Mouse (Mus musculus): ENCODE measurements around the gene Pnliprp1.
A peak's percentile ranks its signal among the peaks of the same experiment; 100 is the strongest.

Gene Pnliprp1

DNA sequence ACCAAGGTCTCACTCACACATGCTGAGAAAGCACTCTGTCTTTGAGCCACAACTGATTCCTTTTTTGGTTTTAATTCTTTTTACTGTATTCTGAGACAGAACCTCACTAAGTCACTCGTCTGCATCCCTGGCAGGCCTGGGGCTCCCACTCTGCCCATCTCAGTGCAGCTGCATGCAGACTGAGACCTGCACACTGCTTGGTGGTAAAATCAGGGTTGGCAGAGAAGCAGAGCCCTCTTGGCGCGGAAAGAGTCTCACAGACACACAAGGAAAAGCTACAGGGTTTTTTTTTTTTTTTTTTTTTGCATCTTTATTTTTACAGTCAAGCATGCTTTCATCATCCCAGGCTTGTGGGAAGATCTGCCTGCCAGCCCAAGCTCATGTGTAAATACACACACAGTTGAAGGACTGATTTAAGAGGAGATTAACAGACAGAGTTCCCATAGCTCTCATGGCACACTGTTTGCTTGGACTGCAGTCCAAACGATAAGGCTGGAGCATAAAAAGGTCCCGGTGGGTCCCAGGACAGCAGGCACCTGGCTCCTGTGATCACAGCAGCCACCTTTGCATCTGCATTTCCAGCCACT is at the start of gene Pnliprp1:
TSS of gene Pnliprp1 (plus strand) at position 443 of the 587 bp plus-strand sequence.
- DNase-seq = no peak

DNA sequence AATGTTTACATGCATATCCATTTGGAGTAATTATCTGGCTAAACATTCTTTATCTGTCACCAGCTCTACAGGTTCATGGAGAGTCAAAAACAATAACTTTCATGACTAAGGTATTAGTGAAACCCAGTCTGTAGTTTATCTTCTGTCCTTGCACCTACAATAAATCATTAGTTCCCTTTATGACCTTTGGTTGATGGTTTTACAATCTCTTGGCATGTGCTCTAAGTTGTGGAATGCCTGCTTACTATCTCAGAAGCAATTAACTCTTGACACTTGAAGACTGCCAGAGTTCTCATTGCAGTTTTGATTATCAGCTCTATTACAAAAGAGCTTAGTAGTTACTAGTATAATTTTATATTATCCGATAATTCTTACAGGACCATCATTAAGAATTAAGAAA is 39.8 kb upstream of the Pnliprp1 start:
- no peak for DNase-seq

DNA sequence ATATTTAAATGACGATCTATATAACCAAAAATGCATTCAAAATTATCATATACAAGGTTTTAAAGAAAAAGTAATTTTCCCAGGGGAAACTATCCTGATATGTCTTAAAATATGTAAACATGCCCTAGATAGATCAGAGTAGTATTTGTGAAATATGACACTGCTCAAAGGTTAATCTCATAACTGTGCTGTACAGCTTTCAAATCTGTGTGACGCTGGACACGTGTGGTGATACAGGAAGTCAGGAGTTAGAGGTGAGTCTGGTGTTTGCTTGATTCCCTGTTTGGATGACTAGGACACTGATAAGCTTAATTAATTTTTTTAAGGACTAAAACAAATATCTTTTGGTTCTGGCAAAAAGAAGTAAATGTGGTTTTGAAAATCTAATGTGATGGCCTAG is 33.4 kb upstream of the Pnliprp1 start:
- no peak for DNase-seq

DNA sequence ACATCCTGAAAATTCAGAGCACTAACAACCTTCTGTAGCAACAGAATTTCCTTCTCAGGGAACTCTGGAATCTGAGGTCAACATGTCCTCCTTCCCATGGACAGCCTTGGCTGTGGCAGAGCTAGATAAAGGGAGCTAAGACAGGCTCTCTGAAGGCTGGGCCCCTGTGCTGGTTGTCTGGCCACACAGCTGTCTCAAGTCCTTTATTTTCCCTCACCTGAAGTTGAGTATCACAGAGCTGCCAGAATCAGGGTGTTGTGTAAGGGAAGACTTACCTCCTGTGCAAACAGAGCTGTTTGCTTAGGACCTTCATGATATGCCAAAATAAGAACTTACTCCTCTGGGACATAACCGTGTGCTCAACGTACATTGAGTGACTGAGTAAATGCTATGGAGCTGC is 32.5 kb upstream of the Pnliprp1 start:
- DNase-seq = no peak

DNA sequence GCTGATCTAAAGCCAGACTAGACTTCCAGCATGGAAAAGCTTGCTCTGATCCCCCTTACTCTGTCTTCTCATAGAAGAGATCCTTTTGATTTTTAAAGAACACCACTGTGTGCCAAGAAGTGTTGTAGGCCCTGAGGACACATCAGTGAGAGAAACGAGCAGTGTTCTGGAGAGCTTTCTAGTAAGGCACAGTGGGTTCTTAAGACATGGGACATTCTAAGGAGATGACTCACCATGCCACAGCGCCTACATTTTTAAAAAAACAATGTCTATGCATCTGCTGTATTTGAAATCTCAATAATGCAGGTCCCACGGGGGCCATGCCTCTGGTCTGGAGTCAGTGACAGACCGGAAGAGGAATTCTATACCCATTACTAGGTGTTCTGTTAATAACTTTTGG is 24.1 kb upstream of the Pnliprp1 start:
- no peak for DNase-seq

DNA sequence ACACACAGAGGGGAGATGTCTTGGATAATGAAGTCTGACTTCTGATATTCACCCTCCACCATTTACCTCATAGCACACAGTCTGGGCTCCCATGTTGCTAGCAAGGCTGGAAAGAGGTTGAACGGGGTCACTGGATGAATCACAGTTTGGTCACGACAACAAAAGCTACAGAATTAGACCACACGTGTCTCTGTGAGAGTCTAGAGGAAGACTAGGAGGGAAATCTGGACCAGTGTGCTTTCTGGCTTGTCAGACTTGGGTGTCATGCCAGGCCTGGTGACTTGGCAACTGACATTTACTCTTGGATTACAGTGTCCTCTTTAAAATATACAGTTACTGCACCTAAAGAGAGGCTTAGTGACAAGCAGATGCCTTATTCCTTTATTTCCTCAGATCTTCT is 20.1 kb upstream of the Pnliprp1 start:
- no peak for DNase-seq

DNA sequence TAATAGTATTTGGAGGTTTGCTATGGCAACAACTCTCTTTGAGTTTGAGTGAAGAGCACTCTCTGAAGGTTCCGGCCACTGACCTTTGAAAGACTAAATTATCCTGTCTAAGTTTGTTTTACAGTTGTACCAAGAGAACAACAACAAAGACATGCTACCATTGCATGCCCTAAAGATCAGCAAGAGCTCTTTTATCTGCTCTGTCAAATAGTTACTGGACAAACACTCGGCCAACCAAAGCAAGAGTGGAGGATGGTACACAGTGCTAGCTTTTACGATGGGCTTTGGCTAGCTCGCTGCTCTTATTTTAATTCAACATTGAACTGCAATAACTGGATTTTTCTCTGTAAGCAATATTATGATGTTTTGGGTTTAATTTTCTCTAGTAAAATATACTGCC is 10.8 kb upstream of the Pnliprp1 start:
- DNase-seq = no peak

DNA sequence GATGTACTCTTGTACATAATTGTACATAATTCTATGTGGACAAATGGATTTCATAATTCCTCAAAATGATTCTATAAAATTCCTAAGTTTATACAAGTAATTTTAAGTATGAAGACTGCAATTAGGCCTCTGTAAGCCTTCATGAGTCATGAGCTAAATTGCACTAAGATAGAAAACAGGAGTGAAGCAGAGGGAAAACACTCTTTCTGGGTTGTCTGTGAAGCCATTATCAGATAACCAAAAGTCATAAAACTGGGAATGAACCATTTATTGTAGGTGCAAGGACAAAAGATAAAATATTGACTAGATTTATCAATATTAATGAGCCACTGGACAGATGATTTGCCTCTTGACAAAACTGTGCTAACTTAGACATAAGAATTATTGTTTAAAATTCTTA is 8.2 kb upstream of the Pnliprp1 start:
- no peak for DNase-seq

DNA sequence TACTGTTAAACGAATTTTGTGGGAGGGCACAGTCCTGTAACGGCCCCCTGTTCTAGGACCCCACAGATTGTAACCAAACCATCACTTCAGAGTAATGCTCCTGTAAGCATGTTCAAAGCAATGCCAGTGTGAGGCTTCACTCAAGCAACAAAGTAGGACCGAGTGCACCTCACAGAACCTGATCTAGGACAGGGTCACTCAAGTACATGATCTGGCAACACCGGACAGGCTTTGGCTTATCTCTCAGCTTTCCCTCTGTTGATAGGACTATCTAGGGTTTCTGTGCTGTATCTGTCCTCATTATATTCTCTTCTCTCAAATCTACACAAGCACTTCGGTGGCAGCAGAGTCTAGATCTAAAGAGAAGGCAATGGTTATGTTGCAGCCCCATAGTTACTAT is 2.1 kb upstream of the Pnliprp1 start:
- DNase-seq = no peak

DNA sequence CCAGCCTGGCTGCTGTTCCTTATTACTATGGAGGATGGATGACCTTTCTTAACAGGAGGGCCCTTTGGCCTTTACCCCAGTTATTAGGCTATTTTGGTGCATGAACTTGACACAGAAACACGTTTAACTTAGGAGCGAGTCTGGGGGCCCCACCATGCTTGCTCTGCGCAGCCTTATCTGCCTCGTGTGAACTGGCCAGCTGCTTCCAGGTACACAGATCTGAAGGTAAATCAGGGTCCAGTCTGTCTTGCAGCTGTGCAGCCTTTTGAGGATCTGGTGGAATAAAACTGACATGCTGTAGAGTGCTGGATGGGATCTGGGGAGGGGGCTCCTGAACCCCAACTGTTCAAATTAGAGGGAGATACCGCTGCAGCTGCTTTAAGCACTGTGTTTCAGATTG is 931 bp upstream of the Pnliprp1 start:
- no peak for DNase-seq

DNA sequence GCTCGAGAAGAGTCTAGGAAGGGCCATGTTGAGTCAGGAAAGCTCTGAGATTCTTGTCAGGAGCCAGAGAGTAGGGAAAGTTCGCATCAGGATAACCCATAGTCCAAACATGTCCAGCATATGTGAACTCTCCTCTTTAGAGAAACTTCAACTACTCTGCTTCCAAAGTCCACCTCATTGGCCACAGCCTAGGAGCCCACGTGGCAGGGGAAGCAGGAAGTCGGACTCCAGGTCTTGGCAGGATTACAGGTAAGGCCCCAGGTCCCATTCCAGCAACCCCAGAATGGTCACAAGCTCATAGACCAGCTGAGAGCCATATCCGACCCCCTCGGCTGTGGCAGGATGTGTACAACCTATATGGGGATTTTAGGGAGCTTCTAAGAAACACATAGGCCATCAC is 4.5 kb downstream of the Pnliprp1 start:
- no peak for DNase-seq

DNA sequence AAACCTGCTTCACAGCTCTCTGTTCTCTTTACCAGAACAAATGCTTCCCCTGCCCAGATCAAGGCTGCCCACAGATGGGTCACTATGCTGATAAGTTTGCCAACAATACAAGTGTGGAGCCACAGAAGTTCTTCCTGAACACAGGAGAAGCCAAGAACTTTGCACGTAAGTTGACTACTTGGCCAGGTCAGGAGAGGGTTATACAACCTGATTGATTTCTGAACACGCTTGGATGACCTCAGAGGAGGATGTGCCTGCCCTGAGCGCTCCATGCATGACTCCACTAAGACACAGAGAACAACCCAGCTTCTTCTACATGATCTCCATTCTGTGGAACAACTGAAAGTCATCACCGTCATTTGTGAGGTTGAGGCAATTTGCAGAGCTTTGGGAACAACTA is 9.4 kb downstream of the Pnliprp1 start:
- no peak for DNase-seq

DNA sequence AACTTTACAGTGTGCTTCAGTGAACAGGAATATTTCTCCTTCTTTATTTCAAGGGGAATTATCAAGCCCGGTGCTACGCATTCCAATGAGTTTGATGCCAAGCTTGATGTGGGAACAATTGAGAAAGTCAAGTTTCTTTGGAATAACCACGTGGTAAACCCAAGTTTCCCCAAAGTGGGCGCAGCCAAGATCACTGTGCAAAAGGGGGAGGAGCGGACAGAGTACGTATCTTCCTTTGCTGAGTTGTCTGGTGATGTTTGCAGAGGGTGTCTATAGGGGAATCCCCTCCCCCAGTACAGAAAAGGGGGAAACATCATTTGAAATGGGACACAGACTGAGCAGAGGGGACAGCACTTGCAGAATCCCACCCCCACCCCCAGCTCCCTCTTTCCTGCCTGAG is 12.3 kb downstream of the Pnliprp1 start:
- DNase-seq = no peak

DNA sequence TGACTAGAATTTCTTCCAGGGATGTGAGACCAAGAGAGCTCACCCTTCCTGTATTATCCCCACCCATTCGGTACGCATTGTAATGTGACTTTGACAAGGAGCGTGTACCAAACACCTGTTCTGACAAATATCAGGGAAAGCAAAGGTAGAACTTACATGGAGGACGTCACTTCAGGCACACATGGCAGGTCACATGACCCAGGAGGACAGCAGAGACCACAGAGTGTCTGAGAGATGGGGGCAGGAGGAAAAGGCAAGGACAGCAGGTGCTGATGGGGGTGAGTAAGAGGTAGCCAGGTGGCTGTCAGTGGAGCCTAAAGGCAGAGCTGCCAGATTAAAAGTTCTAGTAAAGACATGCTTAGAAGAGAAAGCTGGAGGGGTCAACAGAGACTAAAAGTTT is 14.0 kb downstream of the Pnliprp1 start:
- DNase-seq = no peak

DNA sequence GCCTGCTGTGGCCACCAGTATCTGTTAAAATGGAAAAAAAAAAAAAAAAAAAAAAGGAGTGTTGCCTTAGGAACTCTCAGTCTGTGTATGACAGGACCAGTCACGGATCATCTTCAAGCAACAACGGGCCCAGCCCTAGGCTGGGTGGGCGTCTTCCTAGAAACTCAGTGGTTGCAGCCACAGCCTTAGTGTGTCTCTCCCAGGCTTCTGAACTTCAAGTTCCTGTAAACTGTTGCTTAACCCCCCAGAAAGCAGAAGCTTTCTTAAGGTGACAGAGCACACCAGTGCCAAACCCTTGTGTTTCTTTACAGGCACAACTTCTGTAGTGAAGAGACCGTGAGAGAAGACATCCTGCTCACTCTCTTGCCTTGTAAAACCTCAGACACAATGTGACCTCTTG is 15.0 kb downstream of the Pnliprp1 start:
- peak in 1 of 2 experiments; percentile 6 for DNase-seq

DNA sequence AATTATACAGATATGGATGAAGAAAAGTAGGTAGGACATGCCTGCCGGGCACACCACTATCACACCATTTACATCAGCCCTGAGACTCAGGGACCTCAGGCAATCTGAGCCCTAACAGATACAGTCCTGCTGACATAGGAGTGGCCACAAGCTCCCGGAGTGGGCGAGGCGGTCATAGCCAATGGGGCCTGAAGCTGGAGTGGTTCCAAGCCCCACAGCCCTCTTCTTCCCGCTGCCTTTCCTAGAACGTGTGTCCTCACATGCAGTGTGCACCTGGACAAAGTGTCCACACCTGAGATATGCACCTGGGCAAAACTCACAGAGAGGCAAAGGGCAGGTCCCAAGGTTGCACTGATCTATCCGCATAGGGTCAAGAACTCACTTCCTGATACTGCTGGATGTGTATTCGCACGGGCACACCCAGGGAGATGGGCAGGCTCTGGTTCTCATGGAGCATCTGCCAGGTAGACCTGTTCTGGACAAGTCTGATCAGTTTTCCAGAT is 18.9 kb downstream of the Pnliprp1 start:
- no peak for DNase-seq

DNA sequence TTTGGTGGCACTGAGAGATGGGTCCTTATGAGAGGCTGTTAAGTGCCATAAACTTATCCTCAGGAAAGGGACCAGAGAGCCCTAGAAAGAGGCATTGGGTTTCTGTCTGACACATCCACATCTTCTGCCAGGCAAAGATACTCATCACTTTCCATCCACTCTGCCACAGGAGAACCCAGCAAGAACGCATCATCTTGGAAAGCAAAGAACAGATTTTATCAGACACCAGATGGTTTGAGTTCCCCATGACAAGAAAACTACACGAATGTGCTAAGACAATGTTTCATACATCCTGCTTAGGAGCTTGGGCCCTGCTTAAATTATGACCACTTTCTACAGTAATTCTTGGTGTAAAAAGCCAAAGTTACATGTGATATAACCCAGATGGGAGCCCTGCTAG is 22.1 kb downstream of the Pnliprp1 start:
- DNase-seq = no peak

DNA sequence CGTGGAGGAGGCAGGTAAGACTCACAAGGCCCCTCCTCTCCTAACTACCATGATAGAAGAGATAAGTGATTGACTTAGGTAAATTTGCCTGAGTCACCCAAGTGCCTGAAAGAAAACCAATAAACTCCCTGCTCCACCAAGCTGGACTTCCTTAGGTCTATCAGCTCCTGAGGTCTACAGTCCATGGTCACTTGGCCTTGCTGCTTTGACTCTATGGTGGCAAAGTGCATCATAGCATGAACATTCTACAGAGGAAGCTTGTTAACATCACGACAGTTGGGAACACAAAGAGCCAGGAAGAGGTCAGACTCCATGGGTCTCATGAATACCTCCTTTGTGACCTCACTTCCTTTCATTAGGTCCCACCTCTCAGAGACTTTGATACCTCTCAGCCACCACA is 22.8 kb downstream of the Pnliprp1 start:
- no peak for DNase-seq

DNA sequence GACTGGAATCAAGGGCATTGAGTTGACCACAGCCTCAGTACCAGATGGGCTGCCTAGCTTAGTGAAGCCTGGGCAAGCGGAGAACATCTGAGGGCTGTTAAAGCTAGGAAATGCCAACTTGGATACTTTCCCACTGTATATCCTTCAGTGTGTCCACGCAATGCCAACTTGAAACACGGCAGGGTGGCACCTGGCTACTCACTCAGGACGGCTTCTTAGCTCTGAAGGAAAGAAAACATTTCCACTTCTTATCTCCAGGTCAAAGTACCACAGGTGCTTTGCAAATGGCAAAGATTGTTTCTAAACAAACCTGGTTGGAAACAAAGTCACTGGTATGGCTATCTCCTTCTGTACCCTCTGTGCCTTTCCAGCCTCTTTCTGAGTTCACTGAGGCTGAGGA is 30.2 kb downstream of the Pnliprp1 start:
- DNase-seq = no peak

DNA sequence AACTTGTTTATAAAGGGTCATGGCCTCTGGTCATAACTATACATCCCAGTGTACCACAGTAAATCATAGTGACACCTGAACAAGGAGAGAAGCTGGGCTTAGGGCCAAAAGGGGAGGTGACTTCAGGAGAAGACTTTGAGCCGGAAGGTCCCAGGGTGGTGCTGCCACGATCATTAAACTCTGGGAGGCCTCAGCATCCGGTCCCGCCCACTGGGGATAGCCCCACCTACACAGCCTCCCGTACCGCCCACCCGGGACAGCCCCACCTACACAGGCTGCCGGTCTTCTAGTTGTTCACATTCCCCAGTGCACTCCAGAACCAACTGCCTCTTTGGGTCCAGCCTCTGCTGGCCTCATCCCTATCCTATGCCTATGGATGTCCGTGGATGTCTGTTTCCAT is 30.7 kb downstream of the Pnliprp1 start, which contains the start of gene Pnliprp2:
TSS of gene Pnliprp2 (plus strand) at position 297 of the 400 bp plus-strand sequence.
- DNase-seq = peak; percentile 48 to 63

DNA sequence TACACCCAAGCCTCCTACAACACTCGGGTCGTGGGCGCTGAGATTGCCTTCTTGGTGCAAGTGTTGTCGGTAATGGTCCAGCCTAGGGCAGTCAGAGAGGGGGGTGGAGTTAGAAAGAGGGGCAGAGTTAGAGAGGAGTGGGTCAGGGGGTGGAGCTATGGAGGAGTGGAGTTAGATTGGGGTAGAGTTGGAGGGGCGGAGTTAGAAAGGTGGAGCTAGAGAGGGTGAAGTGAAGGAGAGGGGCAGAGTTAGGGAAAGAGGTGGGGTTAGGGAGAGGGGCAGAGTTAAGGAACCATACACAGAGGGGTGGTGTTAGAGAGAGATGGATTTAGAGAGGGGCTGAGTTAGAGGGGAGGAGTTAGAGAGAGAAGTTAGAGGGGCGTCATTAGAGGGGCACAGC is 33.6 kb downstream of the Pnliprp1 start:
- DNase-seq = no peak

DNA sequence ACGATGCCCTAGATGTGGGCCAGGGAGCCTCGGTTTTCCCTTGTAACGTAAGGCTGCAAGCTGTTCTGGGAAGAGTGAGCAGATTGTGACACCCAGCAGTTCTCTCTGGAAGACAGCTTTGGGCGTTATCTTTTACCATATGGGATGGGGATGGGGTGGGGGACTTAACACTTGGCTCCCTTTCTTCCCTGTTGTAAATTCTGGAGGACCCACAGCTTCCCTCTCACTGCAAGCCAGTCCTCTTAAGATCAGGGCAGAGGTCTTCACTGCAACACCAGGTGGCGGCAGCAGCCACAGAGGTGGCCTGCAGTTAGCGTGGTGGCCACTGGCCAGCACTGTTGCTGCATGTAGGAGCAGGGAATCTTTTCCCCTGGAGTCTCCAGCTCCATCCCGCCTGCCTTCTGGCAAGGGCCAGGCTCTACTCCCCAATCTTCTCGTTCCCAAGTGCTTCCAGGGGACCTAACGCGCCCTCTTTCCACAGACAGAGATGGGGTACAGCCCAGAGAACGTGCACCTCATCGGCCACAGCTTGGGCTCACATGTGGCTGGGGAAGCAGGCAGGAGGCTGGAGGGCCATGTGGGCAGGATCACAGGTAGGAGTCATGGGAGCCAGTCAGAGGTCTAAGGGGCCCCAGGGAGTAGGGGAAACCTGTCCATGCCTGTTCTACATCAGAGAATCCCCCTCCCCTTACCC is 34.3 kb downstream of the Pnliprp1 start:
- peak; percentile 55 to 74 for DNase-seq

DNA sequence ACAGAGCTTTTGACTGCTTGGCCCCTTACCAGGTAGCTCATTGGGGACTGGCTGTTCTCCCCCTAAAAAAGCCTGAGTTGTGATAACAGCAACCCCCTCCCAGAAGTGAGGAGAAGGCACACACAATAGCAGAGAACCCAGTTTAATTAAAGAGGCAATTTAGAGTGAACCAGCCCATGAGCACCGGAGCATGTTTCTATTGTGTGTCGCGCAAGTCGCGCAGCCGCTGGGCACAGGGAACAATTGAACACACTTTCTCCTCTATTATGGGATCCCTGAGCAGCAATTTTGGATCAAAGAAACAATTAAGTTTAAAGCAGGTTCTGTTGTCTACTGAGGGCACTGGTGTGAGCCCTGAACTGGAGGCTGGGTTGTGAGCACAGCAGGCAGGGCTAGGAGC is 38.6 kb downstream of the Pnliprp1 start:
- DNase-seq = no peak

DNA sequence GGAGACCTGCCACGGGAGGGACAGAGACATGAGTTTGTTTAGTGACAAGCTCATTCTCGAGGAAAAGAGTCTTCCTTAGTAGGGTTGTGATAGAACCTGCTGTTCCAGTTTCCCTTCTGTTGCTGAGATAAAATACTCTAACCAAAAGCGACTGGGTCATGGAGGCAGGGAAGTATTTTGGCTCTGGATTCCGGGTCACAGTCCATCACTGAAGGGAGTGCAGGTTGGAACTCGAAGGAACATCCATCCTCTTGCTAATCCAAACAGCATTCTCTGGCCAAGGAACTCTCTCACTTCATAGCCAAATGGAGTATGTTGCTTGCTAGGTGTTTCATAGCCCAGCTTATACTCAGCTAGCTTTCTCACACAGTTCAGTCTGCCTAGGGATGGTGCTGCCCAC is 47.8 kb downstream of the Pnliprp1 start:
- DNase-seq = no peak

DNA sequence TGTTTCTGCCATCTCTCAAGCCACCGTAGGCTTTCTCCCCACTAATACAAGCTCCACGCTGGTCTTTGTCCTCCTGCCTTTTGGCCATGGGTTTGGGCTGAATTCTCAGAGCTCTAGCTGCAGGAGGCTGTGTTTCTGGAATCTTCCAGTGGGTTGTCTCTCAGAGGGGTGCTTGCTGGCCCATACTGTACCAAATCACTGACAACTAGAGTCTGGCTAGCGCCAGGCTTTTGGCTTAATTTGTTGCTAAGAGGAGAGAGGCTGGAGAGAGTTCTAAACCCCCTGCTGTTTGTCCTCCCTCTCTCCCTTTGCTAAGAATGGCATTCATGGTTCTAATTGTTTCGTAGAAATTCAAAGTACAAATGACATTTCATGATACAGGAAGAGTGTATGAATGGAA is 52.9 kb downstream of the Pnliprp1 start:
- DNase-seq = no peak
